Mouse (Mus musculus) midbrain, embryonic 14.5 days (tissue): ENCODE measurements around the gene Tmem208. TPM values are rescaled to one million over a fixed set of nuclear protein-coding genes. Genes with fewer than 3 reads are reported as not detected.
"Not testable (repeated sequence)": the region's sequence is repeated elsewhere in the genome, so short reads cannot be mapped to it uniquely, and the experiment has no call there.

Experiments
- ATAC-seq: fragments of 200-750 bp; cut with Nextera tagmentation; 2 replicates; pipeline ENCODE4 v1.8.0; 2017; ENCODE audit warnings: moderate number of reproducible peaks, moderate library complexity; ENCODE audit not compliant: low FRiP score, low TSS enrichment
- DNase-seq: peaks from one replicate; pipeline ENCODE4 v3.0.0-alpha.2; 2015
- H3K27ac ChIP-seq: fragments of 300-500 bp; sonication (generic); replicated peaks from 2 replicates; pipeline ENCODE4 v1.5.1; 2014; ENCODE audit warnings: mild to moderate bottlenecking, low read depth, low read length, moderate library complexity
- H3K27me3 ChIP-seq: fragments of 300-500 bp; sonication (generic); 2 replicates; pipeline ENCODE4 v1.6.1; 2014; ENCODE audit warnings: low read length, control low read depth, mixed read lengths; ENCODE audit not compliant: control insufficient read depth, insufficient read depth
- H3K36me3 ChIP-seq: fragments of 300-500 bp; sonication (generic); 2 replicates; pipeline ENCODE4 v1.6.1; 2014; ENCODE audit warnings: low read length, control low read depth; ENCODE audit not compliant: control insufficient read depth, insufficient read depth
- H3K4me1 ChIP-seq: fragments of 300-500 bp; sonication (generic); 2 replicates; pipeline ENCODE4 v1.6.1; 2014; ENCODE audit warnings: mild to moderate bottlenecking, antibody characterized with exemption, low read length, control low read depth; ENCODE audit not compliant: control insufficient read depth, insufficient read depth
- H3K4me2 ChIP-seq: fragments of 300-500 bp; sonication (generic); 2 replicates; pipeline ENCODE4 v1.6.1; 2014; ENCODE audit warnings: mild to moderate bottlenecking, low read length, moderate library complexity
- H3K4me3 ChIP-seq: fragments of 300-500 bp; sonication (generic); replicated peaks from 2 replicates; pipeline ENCODE4 v1.5.1; 2014; ENCODE audit warnings: low read depth, low read length
- H3K9ac ChIP-seq: fragments of 300-500 bp; sonication (generic); replicated peaks from 2 replicates; pipeline ENCODE4 v1.6.1; 2014; ENCODE audit warnings: mild to moderate bottlenecking, low read length, moderate library complexity
- H3K9me3 ChIP-seq: fragments of 300-500 bp; sonication (generic); 2 replicates; pipeline ENCODE4 v1.6.1; 2016; ENCODE audit warnings: low read length, control low read depth, mixed read lengths; ENCODE audit not compliant: control insufficient read depth
- WGBS: fragments of 180-500 bp; shearing (Covaris S2); extraction: QIAGEN DNeasy Blood & Tissue Kit; methylation state at CpG from one replicate; pipeline ENCODE4 v1.1.7; 2014; 5-methylcytosine and 5-hydroxymethylcytosine counted together
- polyA plus RNA-seq: library from polyadenylated mRNA; unstranded; fragments of >200 nt; fragmentation: Nextera tagmentation; extraction: Ambion mirVana; gene quantifications from 2 replicates; pipeline ENCODE4 v1.2.1, GENCODE M21; 2014

The Tmem208 gene
- polyA plus RNA-seq, 1 experiment from 2014 or later, result 122 TPM

- Histone ChIP-seq H3K4me2 (peak overlapping the region; percentile 67), H3K4me3 (peak overlapping the region; percentile 49), H3K9ac (peak overlapping the region; percentile 66), H3K36me3 (peaks cover 14% of the 10 kb centered on the region), H3K9me3 (no peaks in the 10 kb centered on the region), H3K4me1 (peaks cover 42% of the 10 kb centered on the region), H3K27me3 (peaks cover 10% of the 10 kb centered on the region; the same call in 1 of the 2 replicates), H3K27ac (peak overlapping the region; percentile 94)
- under 1% methylated on average over 53 of the region's 53 CpGs for WGBS
- peak; percentile 93 for ATAC-seq
- peak; percentile 100 for DNase-seq
Observed at GRCm38 (mm10) chr8:105288958-105289732, 37.0 kb upstream of the Tmem208 start.

GRCm38 (mm10) chr8:105289805-105290460 is 36.2 kb upstream of the Tmem208 start, which contains the start of gene 4931428F04Rik:
Gene 4931428F04Rik (minus strand): TSS chr8:105289864.
- H3K27me3 ChIP-seq, result peaks cover 10% of the 10 kb centered on the region; the same call in 1 of the 2 replicates
- H3K27ac ChIP-seq, result peak within 1 kb of the TSS; percentile 94
- H3K36me3 ChIP-seq, result peaks cover 8% of the 10 kb centered on the region
- H3K9me3 ChIP-seq, result no peaks in the 10 kb centered on the region
- peak; percentile 43 for ATAC-seq
- DNase-seq, result peak; percentile 76
- H3K4me3 ChIP-seq, result peak within 1 kb of the TSS; percentile 49
- peaks cover 42% of the 10 kb centered on the region for H3K4me1 ChIP-seq
- peak within 1 kb of the TSS; percentile 66 for H3K9ac ChIP-seq
- H3K4me2 ChIP-seq, result peak within 1 kb of the TSS; percentile 67
- WGBS, result 1% methylated on average over 43 of the region's 43 CpGs

GRCm38 (mm10) chr8:105290554-105291314 is 35.4 kb upstream of the Tmem208 start:
- H3K4me2 ChIP-seq, result peak overlapping the region; percentile 67
- H3K4me3 ChIP-seq, result peak overlapping the region; percentile 49
- no peaks in the 10 kb centered on the region for H3K36me3 ChIP-seq
- WGBS, result 4% methylated on average over 31 of the region's 31 CpGs
- H3K9me3 ChIP-seq, result no peaks in the 10 kb centered on the region
- H3K27ac ChIP-seq, result no peak overlapping the region
- peak overlapping the region; percentile 7; the same call in 1 of the 2 replicates for H3K9ac ChIP-seq
- peaks cover 38% of the 10 kb centered on the region for H3K4me1 ChIP-seq
- no peak for ATAC-seq
- H3K27me3 ChIP-seq, result peaks cover 10% of the 10 kb centered on the region; the same call in 1 of the 2 replicates
- DNase-seq, result peak; percentile 90

GRCm38 (mm10) chr8:105291364-105291763 is 34.8 kb upstream of the Tmem208 start:
- not testable (repeated sequence) for H3K27ac ChIP-seq, H3K36me3 ChIP-seq, H3K4me3 ChIP-seq, H3K9me3 ChIP-seq, ATAC-seq, H3K27me3 ChIP-seq, H3K9ac ChIP-seq, H3K4me2 ChIP-seq, DNase-seq
- WGBS, result 82% methylated on average over 8 of the region's 8 CpGs
- H3K4me1 ChIP-seq, result peaks cover 32% of the 10 kb centered on the region

- H3K27ac ChIP-seq, H3K9me3 ChIP-seq, ATAC-seq, H3K27me3 ChIP-seq, H3K36me3 ChIP-seq, H3K4me3 ChIP-seq, DNase-seq, H3K9ac ChIP-seq, H3K4me2 ChIP-seq: not testable (repeated sequence)
- 73% methylated on average over 3 of the region's 3 CpGs for WGBS
- H3K4me1 ChIP-seq, result peaks cover 28% of the 10 kb centered on the region
Observed at GRCm38 (mm10) chr8:105291802-105292201, 34.4 kb upstream of the Tmem208 start.

- peaks cover 10% of the 10 kb centered on the region; the same call in 1 of the 2 replicates for H3K27me3 ChIP-seq
- no peak overlapping the region for H3K4me3 ChIP-seq
- peaks cover 21% of the 10 kb centered on the region for H3K4me1 ChIP-seq
- no peak for DNase-seq
- no peak overlapping the region for H3K4me2 ChIP-seq
- H3K9me3 ChIP-seq, result no peaks in the 10 kb centered on the region
- H3K36me3 ChIP-seq, result no peaks in the 10 kb centered on the region
- WGBS, result 87% methylated on average over 7 of the region's 7 CpGs
- ATAC-seq, result no peak
- no peak overlapping the region for H3K9ac ChIP-seq
- H3K27ac ChIP-seq, result no peak overlapping the region
Observed at GRCm38 (mm10) chr8:105292471-105292870, 33.7 kb upstream of the Tmem208 start.

- peaks cover 15% of the 10 kb centered on the region for H3K4me1 ChIP-seq
- peaks cover 10% of the 10 kb centered on the region; the same call in 1 of the 2 replicates for H3K27me3 ChIP-seq
- whole genome bisulfite sequencing, result 67% methylated on average over 19 of the region's 19 CpGs
- no peak overlapping the region for H3K4me3 ChIP-seq
- H3K9ac ChIP-seq, result no peak overlapping the region
- DNase-seq (no peak), ATAC-seq (no peak)
- H3K4me2 ChIP-seq, result no peak overlapping the region
- no peaks in the 10 kb centered on the region for H3K36me3 ChIP-seq
- H3K9me3 ChIP-seq, result no peaks in the 10 kb centered on the region
- no peak overlapping the region for H3K27ac ChIP-seq
Observed at GRCm38 (mm10) chr8:105293405-105293804, 32.7 kb upstream of the Tmem208 start.

GRCm38 (mm10) chr8:105294776-105295175 is 31.4 kb upstream of the Tmem208 start:
- WGBS, result 59% methylated on average over 9 of the region's 9 CpGs
- Histone ChIP-seq H3K4me3 (no peak overlapping the region), H3K9me3 (no peaks in the 10 kb centered on the region), H3K9ac (no peak overlapping the region), H3K4me2 (no peak overlapping the region), H3K4me1 (peaks cover 22% of the 10 kb centered on the region), H3K36me3 (peaks cover 12% of the 10 kb centered on the region), H3K27me3 (peaks cover 10% of the 10 kb centered on the region; the same call in 1 of the 2 replicates), H3K27ac (no peak overlapping the region)
- DNase-seq, result no peak
- no peak for ATAC-seq
